Mouse (Mus musculus): Measurements from ENCODE around the gene Ing5.
"Not testable (repeated sequence)": the region's sequence is repeated elsewhere in the genome, so short reads cannot be mapped to it uniquely, and the experiment has no call there.

The Ing5 gene

GRCm38 (mm10) chr1:93861048-93861447 is 57.3 kb downstream of the Ing5 start, which contains the start of gene Gal3st2:
Gene Gal3st2, plus strand, starts transcription at chr1:93861306.
- not testable (repeated sequence) for ATAC-seq (ENCODE audit: low TSS enrichment)

Data from frontal cortex, adult (tissue).